Mouse (Mus musculus) liver, embryonic 14.5 days (tissue): ENCODE measurements around the gene Pdlim4.

Source experiments
- CTCF ChIP-seq: IDR thresholded peaks from 2 replicates; pipeline ENCODE4 v1.5.1; 2016; ENCODE audit warnings: antibody characterized with exemption, low read depth, control low read depth
- EP300 ChIP-seq: IDR thresholded peaks from 2 replicates; pipeline ENCODE4 v1.6.1; 2016; ENCODE audit warnings: antibody characterized with exemption, low read depth

GRCm38 (mm10) chr11:54066400-54066799 is 2.4 kb downstream of the Pdlim4 start:
- TF ChIP-seq CTCF, result no peak
- no peak for TF ChIP-seq EP300
